Mouse (Mus musculus) myocyte (in vitro differentiated cells): ENCODE data around the gene Olfr961.

ENCODE experiments used
- CEBPB ChIP-seq: IDR thresholded peaks from 2 replicates; pipeline ENCODE4 v1.6.1; 2011; ENCODE audit warnings: mild to moderate bottlenecking, moderate library complexity; ENCODE audit not compliant: poor library complexity, insufficient read depth, severe bottlenecking
- E2F4 ChIP-seq: IDR thresholded peaks from one replicate; pipeline ENCODE4 v1.6.1; 2011; ENCODE audit warnings: mild to moderate bottlenecking, control low read depth, moderate library complexity; ENCODE audit not compliant: insufficient read depth
- MYOD1 ChIP-seq, 3 experiments: IDR thresholded peaks; one replicate each; pipeline ENCODE4 v1.6.1; 2011; ENCODE audit warnings: control low read depth in 2 of 3, low read depth in 2 of 3, mild to moderate bottlenecking in 2 of 3, moderate library complexity in 1 of 3; ENCODE audit not compliant: insufficient read length in 2 of 3, control insufficient read depth in 1 of 3
- POLR2A ChIP-seq: IDR thresholded peaks from one replicate; pipeline ENCODE4 v1.6.1; 2011; ENCODE audit warnings: low read depth, mild to moderate bottlenecking, control low read depth, moderate library complexity; ENCODE audit not compliant: insufficient read length
- POLR2AphosphoS2 ChIP-seq: IDR thresholded peaks from one replicate; pipeline ENCODE4 v1.6.1; 2011; ENCODE audit warnings: low read depth, control low read depth; ENCODE audit not compliant: insufficient read length
- REST ChIP-seq: IDR thresholded peaks from one replicate; pipeline ENCODE4 v1.6.1; 2011; ENCODE audit warnings: mild to moderate bottlenecking, control low read depth, moderate library complexity; ENCODE audit not compliant: insufficient read depth, insufficient read length
- TCF12 ChIP-seq: IDR thresholded peaks from one replicate; pipeline ENCODE4 v1.6.1; 2011; ENCODE audit warnings: mild to moderate bottlenecking, control low read depth; ENCODE audit not compliant: poor library complexity, insufficient read depth, severe bottlenecking
- USF1 ChIP-seq: IDR thresholded peaks from one replicate; pipeline ENCODE4 v1.6.1; 2011; ENCODE audit warnings: low read depth, mild to moderate bottlenecking, control low read depth, moderate library complexity

- no peak for TF ChIP-seq MYOD1 (IDR thresholded peaks at IDR 0.05; ENCODE audit: control insufficient read depth in 1 of 3, insufficient read length in 2 of 3, low read depth in 2 of 3)
- TF ChIP-seq POLR2A = no peak
- no peak for TF ChIP-seq POLR2AphosphoS2
- TF ChIP-seq E2F4 = no peak
- TF ChIP-seq USF1 = no peak
- no peak for TF ChIP-seq CEBPB
- TF ChIP-seq TCF12 = no peak
- no peak for TF ChIP-seq REST
These were observed 33.7 kb downstream of the Olfr961 start for GRCm38 (mm10) chr9:39678557-39678956.
